Mouse (Mus musculus) spleen, adult 2 months (tissue): ENCODE measurements around the gene Mfap5.

Source experiments
- CTCF ChIP-seq: fragments of 200-500 bp; IDR thresholded peaks from 2 replicates; pipeline ENCODE4 v1.5.1; 2011; ENCODE audit warnings: mild to moderate bottlenecking, inconsistent platforms; ENCODE audit not compliant: insufficient read depth, insufficient read length, insufficient replicate concordance; ENCODE audit errors: extremely low read depth
- POLR2A ChIP-seq: fragments of 200-500 bp; IDR thresholded peaks from 2 replicates; pipeline ENCODE4 v1.6.1; 2011; ENCODE audit warnings: low read depth, low read length, inconsistent platforms

DNA sequence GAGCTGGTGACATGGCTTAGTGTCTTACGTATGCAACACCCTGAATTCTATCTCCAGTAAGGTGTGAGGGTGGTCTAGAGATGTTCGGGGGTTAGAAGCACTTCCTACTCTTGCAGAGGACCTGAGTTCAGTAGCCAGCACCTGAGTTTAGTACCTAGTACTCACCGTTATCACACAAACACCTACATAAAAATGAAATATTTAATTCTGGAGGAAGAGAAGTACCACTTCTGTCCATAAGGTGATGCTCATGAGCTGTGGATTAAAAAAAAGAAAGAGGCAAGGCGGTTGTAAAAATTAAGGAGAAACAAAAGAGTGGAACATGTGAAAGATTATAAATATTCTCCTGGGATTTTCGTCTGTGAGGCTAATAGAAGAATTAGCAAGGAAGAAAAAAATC lies 9.1 kb upstream of the Mfap5 start:
- TF ChIP-seq POLR2A = no peak
- no peak for TF ChIP-seq CTCF
